Mouse (Mus musculus) myocyte (in vitro differentiated cells): ENCODE data around the gene Sugp2. TPM values are rescaled to one million over a fixed set of nuclear protein-coding genes. Genes with fewer than 3 reads are reported as not detected.

ENCODE experiments used
- H3K27me3 ChIP-seq: one replicate; pipeline ENCODE4 v1.6.1; 2011; ENCODE audit not compliant: control insufficient read depth, insufficient read depth, insufficient read length
- H3K36me3 ChIP-seq: one replicate; pipeline ENCODE4 v1.6.1; 2011; ENCODE audit not compliant: control insufficient read depth, insufficient read depth
- H3K4me2 ChIP-seq: one replicate; pipeline ENCODE4 v1.6.1; 2011; ENCODE audit warnings: low read depth, control low read depth
- H3K4me3 ChIP-seq: one replicate; pipeline ENCODE4 v1.5.1; 2011; ENCODE audit warnings: mild to moderate bottlenecking, control low read depth, moderate library complexity
- H3K79me2 ChIP-seq: one replicate; pipeline ENCODE4 v1.6.1; 2011; ENCODE audit not compliant: control insufficient read depth, insufficient read depth
- H3ac ChIP-seq: one replicate; pipeline ENCODE4 v1.6.1; 2011; ENCODE audit not compliant: control insufficient read depth, insufficient read length
- CEBPB ChIP-seq: IDR thresholded peaks from 2 replicates; pipeline ENCODE4 v1.6.1; 2011; ENCODE audit warnings: mild to moderate bottlenecking, moderate library complexity; ENCODE audit not compliant: poor library complexity, insufficient read depth, severe bottlenecking
- E2F4 ChIP-seq: IDR thresholded peaks from one replicate; pipeline ENCODE4 v1.6.1; 2011; ENCODE audit warnings: mild to moderate bottlenecking, control low read depth, moderate library complexity; ENCODE audit not compliant: insufficient read depth
- MAX ChIP-seq: IDR thresholded peaks from one replicate; pipeline ENCODE4 v1.6.1; 2011; ENCODE audit warnings: low read depth, mild to moderate bottlenecking, control low read depth
- MYOD1 ChIP-seq, 3 experiments: IDR thresholded peaks; one replicate each; pipeline ENCODE4 v1.6.1; 2011; ENCODE audit warnings: control low read depth in 2 of 3, low read depth in 2 of 3, mild to moderate bottlenecking in 2 of 3, moderate library complexity in 1 of 3; ENCODE audit not compliant: insufficient read length in 2 of 3, control insufficient read depth in 1 of 3
- MYOG ChIP-seq, 3 experiments: IDR thresholded peaks; one replicate each; pipeline ENCODE4 v1.6.1; 2011; ENCODE audit warnings: control low read depth in 2 of 3, low read depth in 2 of 3, mild to moderate bottlenecking in 2 of 3; ENCODE audit not compliant: insufficient read length in 2 of 3, control insufficient read depth in 1 of 3, insufficient read depth in 1 of 3
- POLR2A ChIP-seq: IDR thresholded peaks from one replicate; pipeline ENCODE4 v1.6.1; 2011; ENCODE audit warnings: low read depth, mild to moderate bottlenecking, control low read depth, moderate library complexity; ENCODE audit not compliant: insufficient read length
- POLR2AphosphoS2 ChIP-seq: IDR thresholded peaks from one replicate; pipeline ENCODE4 v1.6.1; 2011; ENCODE audit warnings: low read depth, control low read depth; ENCODE audit not compliant: insufficient read length
- REST ChIP-seq: IDR thresholded peaks from one replicate; pipeline ENCODE4 v1.6.1; 2011; ENCODE audit warnings: mild to moderate bottlenecking, control low read depth, moderate library complexity; ENCODE audit not compliant: insufficient read depth, insufficient read length
- SRF ChIP-seq: IDR thresholded peaks from one replicate; pipeline ENCODE4 v1.6.1; 2011; ENCODE audit warnings: low read depth; ENCODE audit not compliant: control insufficient read depth, insufficient read length
- TCF12 ChIP-seq: IDR thresholded peaks from one replicate; pipeline ENCODE4 v1.6.1; 2011; ENCODE audit warnings: mild to moderate bottlenecking, control low read depth; ENCODE audit not compliant: poor library complexity, insufficient read depth, severe bottlenecking
- TCF3 ChIP-seq: IDR thresholded peaks from one replicate; pipeline ENCODE4 v1.6.1; 2011; ENCODE audit warnings: low read depth, control low read depth; ENCODE audit not compliant: insufficient read length
- USF1 ChIP-seq: IDR thresholded peaks from one replicate; pipeline ENCODE4 v1.6.1; 2011; ENCODE audit warnings: low read depth, mild to moderate bottlenecking, control low read depth, moderate library complexity
- polyA plus RNA-seq: library from polyadenylated mRNA; unstranded; fragments of >200 nt; fragmentation: generic; extraction: Trizol; gene quantifications from one replicate; pipeline ENCODE4 v1.2.1, GENCODE M21; 2012; ENCODE audit warnings: missing spikeins

The Sugp2 gene
- polyA plus RNA-seq, 1 experiment, result 15.4 TPM

- TF ChIP-seq POLR2AphosphoS2 (no peak), E2F4 (no peak), TCF12 (peak; percentile 91), MYOG (IDR thresholded peaks at IDR 0.05; ENCODE audit: control insufficient read depth in 1 of 3, insufficient read depth in 1 of 3, insufficient read length in 2 of 3, low read depth in 2 of 3) (peak; percentile 90 to 96 (median 96)), MAX (no peak), TCF3 (peak; percentile 95), MYOD1 (IDR thresholded peaks at IDR 0.05; ENCODE audit: control insufficient read depth in 1 of 3, insufficient read length in 2 of 3, low read depth in 2 of 3) (peak; percentile 65 to 97 (median 92))
- H3K27me3 ChIP-seq, result no peaks in the 10 kb centered on the region
- H3K4me2 ChIP-seq, result no peak overlapping the region
- no peaks in the 10 kb centered on the region for H3K79me2 ChIP-seq
- no peak overlapping the region for H3K4me3 ChIP-seq
- peaks cover 27% of the 10 kb centered on the region for H3K36me3 ChIP-seq
- no peak overlapping the region for H3ac ChIP-seq
These were observed 12.6 kb downstream of the Sugp2 start for GRCm38 (mm10) chr8:70246622-70247021.

GRCm38 (mm10) chr8:70247841-70248240, 13.8 kb downstream of the Sugp2 start:
- Histone ChIP-seq H3K4me2 (no peak overlapping the region), H3K4me3 (no peak overlapping the region), H3K79me2 (no peaks in the 10 kb centered on the region), H3K27me3 (no peaks in the 10 kb centered on the region), H3K36me3 (peaks cover 20% of the 10 kb centered on the region), H3ac (no peak overlapping the region)
- TF ChIP-seq CEBPB (no peak), E2F4 (no peak), REST (no peak), MAX (no peak), SRF (no peak), USF1 (no peak), TCF3 (no peak)

GRCm38 (mm10) chr8:70254628-70255027, 20.6 kb downstream of the Sugp2 start:
- Histone ChIP-seq H3K27me3 (no peaks in the 10 kb centered on the region), H3K4me2 (no peak overlapping the region)
- TF ChIP-seq MYOD1 (IDR thresholded peaks at IDR 0.05; ENCODE audit: control insufficient read depth in 1 of 3, insufficient read length in 2 of 3, low read depth in 2 of 3), result no peak
- TF ChIP-seq CEBPB, result no peak
- TF ChIP-seq SRF, result no peak
- no peak for TF ChIP-seq POLR2AphosphoS2

GRCm38 (mm10) chr8:70257456-70257855, 23.4 kb downstream of the Sugp2 start:
- Histone ChIP-seq H3K27me3 (no peaks in the 10 kb centered on the region), H3ac (no peak overlapping the region), H3K36me3 (peaks cover 18% of the 10 kb centered on the region), H3K79me2 (no peaks in the 10 kb centered on the region), H3K4me2 (no peak overlapping the region), H3K4me3 (no peak overlapping the region)
- TF ChIP-seq POLR2A (no peak), TCF3 (no peak)

More at GRCm38 (mm10) chr8:70254628-70255027, 20.6 kb downstream of the Sugp2 start:
- Histone ChIP-seq H3K79me2 (no peaks in the 10 kb centered on the region), H3K36me3 (peaks cover 14% of the 10 kb centered on the region), H3K4me3 (no peak overlapping the region), H3ac (no peak overlapping the region)

- H3K27me3 ChIP-seq, result no peaks in the 10 kb centered on the region
- peaks cover 15% of the 10 kb centered on the region for H3K36me3 ChIP-seq
- H3K79me2 ChIP-seq, result no peaks in the 10 kb centered on the region
- H3ac ChIP-seq, result no peak overlapping the region
- TF ChIP-seq TCF3 (no peak), MAX (no peak), TCF12 (no peak), POLR2AphosphoS2 (no peak), MYOD1 (IDR thresholded peaks at IDR 0.05; ENCODE audit: control insufficient read depth in 1 of 3, insufficient read length in 2 of 3, low read depth in 2 of 3) (no peak), E2F4 (no peak), POLR2A (no peak), CEBPB (no peak), REST (no peak), MYOG (IDR thresholded peaks at IDR 0.05; ENCODE audit: control insufficient read depth in 1 of 3, insufficient read depth in 1 of 3, insufficient read length in 2 of 3, low read depth in 2 of 3) (no peak), SRF (no peak), USF1 (no peak)
- no peak overlapping the region for H3K4me3 ChIP-seq
- no peak overlapping the region for H3K4me2 ChIP-seq
These were observed 24.6 kb downstream of the Sugp2 start for GRCm38 (mm10) chr8:70258600-70258999.

- Histone ChIP-seq H3K4me3 (no peak overlapping the region), H3ac (no peak overlapping the region), H3K36me3 (peaks cover 14% of the 10 kb centered on the region), H3K27me3 (no peaks in the 10 kb centered on the region), H3K4me2 (no peak overlapping the region), H3K79me2 (no peaks in the 10 kb centered on the region)
- no peak for TF ChIP-seq MAX
- no peak for TF ChIP-seq MYOD1 (IDR thresholded peaks at IDR 0.05; ENCODE audit: control insufficient read depth in 1 of 3, insufficient read length in 2 of 3, low read depth in 2 of 3)
- no peak for TF ChIP-seq POLR2AphosphoS2
- no peak for TF ChIP-seq CEBPB
- no peak for TF ChIP-seq USF1
- no peak for TF ChIP-seq MYOG (IDR thresholded peaks at IDR 0.05; ENCODE audit: control insufficient read depth in 1 of 3, insufficient read depth in 1 of 3, insufficient read length in 2 of 3, low read depth in 2 of 3)
- TF ChIP-seq TCF3, result no peak
- no peak for TF ChIP-seq POLR2A
- TF ChIP-seq TCF12, result no peak
- no peak for TF ChIP-seq E2F4
- no peak for TF ChIP-seq SRF
- TF ChIP-seq REST, result no peak
These were observed 25.0 kb downstream of the Sugp2 start for GRCm38 (mm10) chr8:70259043-70259442.
